Mouse (Mus musculus) adrenal gland, postnatal 36 days (tissue): ENCODE measurements around the gene Lao1. TPM values are rescaled to one million over a fixed set of nuclear protein-coding genes. Genes with fewer than 3 reads are reported as not detected.

Experiments
- DNase-seq, 2 experiments: peaks; one replicate each; pipeline ENCODE4 v3.0.0; 2021; ENCODE audit warnings: mixed read lengths in 1 of 2
- total RNA-seq, 2 experiments: library from RNA; stranded (reverse); gene quantifications; 2 replicates each; pipeline ENCODE4 v1.2.3; 2021

Lao1 gene
- total RNA-seq, 2 experiments from 2014 or later, result 0.53 TPM; not detected in 1

- DNase-seq, result no peak
These were observed 54.2 kb downstream of the Lao1 start for GRCm38 (mm10) chr4:119015557-119015956.

DNA sequence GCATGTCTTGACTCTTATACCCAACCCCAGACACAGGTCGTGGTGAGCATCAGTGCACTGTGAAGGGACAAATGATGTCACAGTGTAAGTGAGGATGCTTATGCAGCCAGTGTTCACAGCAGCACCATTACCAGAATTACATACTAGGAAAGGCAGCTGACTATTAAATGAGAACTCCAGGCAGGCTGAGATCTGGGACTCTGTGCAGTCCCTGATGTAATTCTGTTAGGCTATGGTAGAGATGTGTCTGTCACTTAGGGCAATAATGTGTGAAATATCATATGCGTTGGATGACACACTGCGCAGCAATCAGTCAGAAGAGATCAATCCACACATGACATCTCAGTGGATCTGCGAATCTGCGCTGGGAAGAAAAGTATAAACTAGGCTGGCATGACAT, 55.7 kb downstream of the Lao1 start:
- DNase-seq, result no peak

Other genes starting within 250 kb of the Lao1 start
- gene Olfr1340, start 241.4 kb upstream of the Lao1 start, total RNA-seq, result not detected
- not detected for gene Olfr1339, start 229.4 kb upstream of the Lao1 start, total RNA-seq
- not detected for gene Olfr1338, start 202.8 kb upstream of the Lao1 start, total RNA-seq
- not detected for gene Olfr1337, start 179.0 kb upstream of the Lao1 start, total RNA-seq
- not detected for gene Olfr1335, start 151.6 kb upstream of the Lao1 start, total RNA-seq
- not detected for gene Olfr1333, start 125.3 kb upstream of the Lao1 start, total RNA-seq
- gene Olfr1331, start 96.9 kb upstream of the Lao1 start, total RNA-seq, result not detected
- not detected for gene Olfr1330, start 73.0 kb upstream of the Lao1 start, total RNA-seq
- not detected for gene Olfr1329, start 44.1 kb upstream of the Lao1 start, total RNA-seq
- gene Olfr1328, start 23.0 kb upstream of the Lao1 start, total RNA-seq, result not detected
- 10 to 100 TPM; 19.8 to 20.2 TPM for gene Slc2a1, start 147.1 kb downstream of the Lao1 start, total RNA-seq
- 10 to 100 TPM; 11.5 to 12.4 TPM for gene Zfp691, start 212.6 kb downstream of the Lao1 start, total RNA-seq
- gene Ermap, start 228.4 kb downstream of the Lao1 start, total RNA-seq, result under 1 TPM in 1 of 2 experiments, not detected in 1; 0.10 TPM
- gene Svbp, start 233.7 kb downstream of the Lao1 start, total RNA-seq, result 10 to 100 TPM; 17.1 to 19.2 TPM